Mouse (Mus musculus) limb, embryonic 12.5 days (tissue): ENCODE measurements around the gene Galnt13. TPM values are rescaled to one million over a fixed set of nuclear protein-coding genes. Genes with fewer than 3 reads are reported as not detected.
"Not testable (repeated sequence)": the region's sequence is repeated elsewhere in the genome, so short reads cannot be mapped to it uniquely, and the experiment has no call there.

Experiments used
- ATAC-seq: fragments of 200-750 bp; cut with Nextera tagmentation; 2 replicates; pipeline ENCODE4 v1.8.0; 2017; ENCODE audit warnings: low read depth, moderate TSS enrichment; ENCODE audit not compliant: insufficient number of reproducible peaks, insufficient read depth, low FRiP score, low TSS enrichment
- H3K27ac ChIP-seq: fragments of 300-500 bp; sonication (generic); 2 replicates; pipeline ENCODE4 v1.5.1; 2016; ENCODE audit warnings: mild to moderate bottlenecking, moderate library complexity
- H3K27me3 ChIP-seq: fragments of 300-500 bp; sonication (generic); 2 replicates; pipeline ENCODE4 v1.6.1; 2016; ENCODE audit warnings: mild to moderate bottlenecking, moderate library complexity
- H3K36me3 ChIP-seq: fragments of 300-500 bp; sonication (generic); 2 replicates; pipeline ENCODE4 v1.6.1; 2016; ENCODE audit warnings: mild to moderate bottlenecking, moderate library complexity
- H3K4me1 ChIP-seq: fragments of 300-500 bp; sonication (generic); replicated peaks from 2 replicates; pipeline ENCODE4 v1.6.1; 2016
- H3K4me2 ChIP-seq: fragments of 300-500 bp; sonication (generic); 2 replicates; pipeline ENCODE4 v1.6.1; 2016; ENCODE audit warnings: mild to moderate bottlenecking, moderate library complexity
- H3K4me3 ChIP-seq: fragments of 300-500 bp; sonication (generic); replicated peaks from 2 replicates; pipeline ENCODE4 v1.5.1; 2016; ENCODE audit warnings: mild to moderate bottlenecking
- H3K9ac ChIP-seq: fragments of 300-500 bp; sonication (generic); replicated peaks from 2 replicates; pipeline ENCODE4 v1.6.1; 2016; ENCODE audit warnings: mild to moderate bottlenecking, moderate library complexity
- H3K9me3 ChIP-seq: fragments of 300-500 bp; sonication (generic); 2 replicates; pipeline ENCODE4 v1.6.1; 2016; ENCODE audit warnings: mild to moderate bottlenecking, moderate library complexity
- WGBS: fragments of 180-500 bp; shearing (Covaris S2); methylation state at CpG from one replicate; pipeline ENCODE4 v1.1.7; 2016; 5-methylcytosine and 5-hydroxymethylcytosine counted together
- polyA plus RNA-seq: library from polyadenylated mRNA; unstranded; fragments of >200 nt; fragmentation: Nextera tagmentation; extraction: Ambion mirVana; gene quantifications from 2 replicates; pipeline ENCODE4 v1.2.1, GENCODE M21; 2016

The Galnt13 gene
- polyA plus RNA-seq, 1 experiment from 2014 or later = 0.93 TPM

GRCm38 (mm10) chr2:54936369-54936768, 500.3 kb downstream of the Galnt13 start:
- H3K36me3 ChIP-seq = no peaks in the 10 kb centered on the region
- H3K27ac ChIP-seq = no peak overlapping the region
- no peaks in the 10 kb centered on the region for H3K9me3 ChIP-seq
- H3K27me3 ChIP-seq = no peaks in the 10 kb centered on the region
- ATAC-seq = no peak
- WGBS = 94% methylated on average over 3 of the region's 3 CpGs
- no peak overlapping the region for H3K4me2 ChIP-seq
- no peaks in the 10 kb centered on the region for H3K4me1 ChIP-seq
- no peak overlapping the region for H3K4me3 ChIP-seq
- no peak overlapping the region for H3K9ac ChIP-seq

- H3K9me3 ChIP-seq = no peaks in the 10 kb centered on the region
- H3K4me3 ChIP-seq = no peak overlapping the region
- no peaks in the 10 kb centered on the region for H3K4me1 ChIP-seq
- H3K4me2 ChIP-seq = no peak overlapping the region
- H3K27me3 ChIP-seq = no peaks in the 10 kb centered on the region
- no peak overlapping the region for H3K9ac ChIP-seq
- ATAC-seq = no peak
- no peak overlapping the region for H3K27ac ChIP-seq
- H3K36me3 ChIP-seq = no peaks in the 10 kb centered on the region
These were observed 501.2 kb downstream of the Galnt13 start for GRCm38 (mm10) chr2:54937306-54937705.

- H3K9me3 ChIP-seq = no peaks in the 10 kb centered on the region
- no peak overlapping the region for H3K4me2 ChIP-seq
- no peaks in the 10 kb centered on the region for H3K27me3 ChIP-seq
- H3K36me3 ChIP-seq = no peaks in the 10 kb centered on the region
- no peak overlapping the region for H3K9ac ChIP-seq
- H3K27ac ChIP-seq = no peak overlapping the region
- H3K4me3 ChIP-seq = no peak overlapping the region
- ATAC-seq = no peak
- H3K4me1 ChIP-seq = no peaks in the 10 kb centered on the region
These were observed 502.0 kb downstream of the Galnt13 start for GRCm38 (mm10) chr2:54938075-54938474.

- Histone ChIP-seq H3K4me1 (no peaks in the 10 kb centered on the region), H3K4me2 (no peak overlapping the region), H3K4me3 (no peak overlapping the region), H3K27ac (no peak overlapping the region), H3K36me3 (no peaks in the 10 kb centered on the region), H3K9ac (no peak overlapping the region), H3K27me3 (no peaks in the 10 kb centered on the region), H3K9me3 (no peaks in the 10 kb centered on the region)
- ATAC-seq = no peak
- 94% methylated on average over 1 of the region's 1 CpGs for WGBS
These were observed 507.3 kb downstream of the Galnt13 start for GRCm38 (mm10) chr2:54943386-54943785.

- Histone ChIP-seq H3K27ac (no peak overlapping the region), H3K27me3 (no peaks in the 10 kb centered on the region), H3K36me3 (no peaks in the 10 kb centered on the region), H3K4me3 (no peak overlapping the region), H3K4me1 (no peaks in the 10 kb centered on the region), H3K9me3 (no peaks in the 10 kb centered on the region), H3K9ac (no peak overlapping the region), H3K4me2 (no peak overlapping the region)
- 83% methylated on average over 1 of the region's 1 CpGs for WGBS
- ATAC-seq = no peak
These were observed 547.7 kb downstream of the Galnt13 start for GRCm38 (mm10) chr2:54983839-54984238.

- not testable (repeated sequence) for H3K9me3 ChIP-seq, H3K27ac ChIP-seq, ATAC-seq, H3K4me1 ChIP-seq, H3K36me3 ChIP-seq, H3K9ac ChIP-seq, H3K4me2 ChIP-seq, H3K4me3 ChIP-seq, H3K27me3 ChIP-seq
- WGBS = no CpG with 5 or more reads among the region's 5 CpGs
These were observed 586.4 kb downstream of the Galnt13 start for GRCm38 (mm10) chr2:55022539-55022938.

GRCm38 (mm10) chr2:55034610-55035009, 598.5 kb downstream of the Galnt13 start:
- no peaks in the 10 kb centered on the region for H3K27me3 ChIP-seq
- H3K4me3 ChIP-seq = no peak overlapping the region
- no peaks in the 10 kb centered on the region for H3K9me3 ChIP-seq
- WGBS = 55% methylated on average over 3 of the region's 3 CpGs
- ATAC-seq = no peak
- H3K4me2 ChIP-seq = no peak overlapping the region
- H3K27ac ChIP-seq = no peak overlapping the region
- no peaks in the 10 kb centered on the region for H3K36me3 ChIP-seq
- H3K9ac ChIP-seq = no peak overlapping the region
- no peaks in the 10 kb centered on the region for H3K4me1 ChIP-seq

- Histone ChIP-seq H3K27me3 (no peaks in the 10 kb centered on the region), H3K9me3 (no peaks in the 10 kb centered on the region), H3K9ac (no peak overlapping the region), H3K4me1 (no peaks in the 10 kb centered on the region), H3K36me3 (no peaks in the 10 kb centered on the region), H3K27ac (no peak overlapping the region), H3K4me2 (no peak overlapping the region), H3K4me3 (no peak overlapping the region)
- no peak for ATAC-seq
- 71% methylated on average over 7 of the region's 7 CpGs for WGBS
These were observed 629.6 kb downstream of the Galnt13 start for GRCm38 (mm10) chr2:55065469-55066315.

- no peak for ATAC-seq
- Histone ChIP-seq H3K27me3 (no peaks in the 10 kb centered on the region), H3K27ac (no peak overlapping the region), H3K4me3 (no peak overlapping the region), H3K4me1 (no peaks in the 10 kb centered on the region), H3K9ac (no peak overlapping the region), H3K4me2 (no peak overlapping the region), H3K36me3 (no peaks in the 10 kb centered on the region), H3K9me3 (no peaks in the 10 kb centered on the region)
- 91% methylated on average over 2 of the region's 2 CpGs for WGBS
These were observed 649.5 kb downstream of the Galnt13 start for GRCm38 (mm10) chr2:55085580-55085979.

GRCm38 (mm10) chr2:55088034-55088433, 651.9 kb downstream of the Galnt13 start:
- no peaks in the 10 kb centered on the region for H3K27me3 ChIP-seq
- H3K27ac ChIP-seq = no peak overlapping the region
- no peaks in the 10 kb centered on the region for H3K9me3 ChIP-seq
- no peak overlapping the region for H3K4me3 ChIP-seq
- 92% methylated on average over 1 of the region's 1 CpGs for WGBS
- no peak overlapping the region for H3K4me2 ChIP-seq
- no peaks in the 10 kb centered on the region for H3K36me3 ChIP-seq
- H3K9ac ChIP-seq = no peak overlapping the region
- no peaks in the 10 kb centered on the region for H3K4me1 ChIP-seq
- ATAC-seq = no peak

- no peaks in the 10 kb centered on the region for H3K27me3 ChIP-seq
- H3K4me2 ChIP-seq = no peak overlapping the region
- no peaks in the 10 kb centered on the region for H3K36me3 ChIP-seq
- H3K9ac ChIP-seq = no peak overlapping the region
- ATAC-seq = no peak
- no peak overlapping the region for H3K27ac ChIP-seq
- WGBS = 22% methylated on average over 3 of the region's 3 CpGs
- no peaks in the 10 kb centered on the region for H3K4me1 ChIP-seq
- H3K9me3 ChIP-seq = no peaks in the 10 kb centered on the region
- no peak overlapping the region for H3K4me3 ChIP-seq
These were observed 654.2 kb downstream of the Galnt13 start for GRCm38 (mm10) chr2:55090332-55090731.

- WGBS = 82% methylated on average over 4 of the region's 4 CpGs
- no peak for ATAC-seq
- no peak overlapping the region for H3K4me2 ChIP-seq
These were observed 655.4 kb downstream of the Galnt13 start for GRCm38 (mm10) chr2:55091495-55091894.

More at GRCm38 (mm10) chr2:55091495-55091894, 655.4 kb downstream of the Galnt13 start:
- H3K9me3 ChIP-seq = no peaks in the 10 kb centered on the region
- H3K27ac ChIP-seq = no peak overlapping the region
- no peaks in the 10 kb centered on the region for H3K4me1 ChIP-seq
- no peaks in the 10 kb centered on the region for H3K27me3 ChIP-seq
- H3K36me3 ChIP-seq = no peaks in the 10 kb centered on the region
- no peak overlapping the region for H3K9ac ChIP-seq
- H3K4me3 ChIP-seq = no peak overlapping the region
